Mouse (Mus musculus) bone marrow macrophage, adult 2 months (primary cell): Measurements from ENCODE around the gene Slc47a2.

Source experiments
- CTCF ChIP-seq: IDR thresholded peaks from 2 replicates; pipeline ENCODE4 v1.5.1; 2012; ENCODE audit warnings: low read depth, mild to moderate bottlenecking, low read length, moderate library complexity
- POLR2A ChIP-seq: IDR thresholded peaks from 2 replicates; pipeline ENCODE4 v1.6.1; 2012; ENCODE audit warnings: mild to moderate bottlenecking, low read depth, low read length, borderline replicate concordance

DNA sequence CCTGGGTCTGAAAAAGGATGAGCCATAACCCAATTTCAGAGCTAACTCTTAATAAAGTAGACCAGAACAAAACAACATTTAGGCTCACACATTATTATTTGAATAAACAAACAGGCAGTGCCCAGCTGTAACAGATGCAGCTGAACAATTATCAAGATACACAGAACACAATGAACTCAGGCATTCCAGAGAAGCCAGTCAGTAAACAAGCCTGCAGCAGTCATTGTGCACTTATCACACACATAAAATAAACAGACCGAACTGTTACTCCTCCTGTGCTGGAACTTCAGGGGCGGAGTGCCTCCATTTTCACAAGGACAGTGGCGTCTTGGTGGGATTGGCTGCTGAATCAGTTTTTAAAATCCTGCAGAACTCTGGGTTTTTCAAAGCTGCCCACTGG is 48.2 kb downstream of the Slc47a2 start:
- TF ChIP-seq POLR2A (no peak), CTCF (no peak)
